Mouse (Mus musculus) cerebellum, postnatal 25 days (tissue): ENCODE results near the gene Aig1.
A peak's percentile ranks its signal among the peaks of the same experiment; 100 is the strongest.
"Not testable (repeated sequence)": the region's sequence is repeated elsewhere in the genome, so short reads cannot be mapped to it uniquely, and the experiment has no call there.

ENCODE experiments used
- DNase-seq, 2 experiments: peaks; one replicate each; pipeline ENCODE4 v3.0.0; 2021; ENCODE audit warnings: mixed read lengths in 2 of 2

The Aig1 gene

GRCm38 (mm10) chr10:13868371-13869321 lies at the start of gene Aig1:
TSS of gene Aig1 (minus strand) at chr10:13868980.
- peak; percentile 89 to 92 for DNase-seq

GRCm38 (mm10) chr10:13916645-13917342 lies 48.0 kb upstream of the Aig1 start:
- peak; percentile 68 to 76 for DNase-seq

- DNase-seq: no peak
Measured at GRCm38 (mm10) chr10:13915211-13915610, 46.4 kb upstream of the Aig1 start.

GRCm38 (mm10) chr10:13913689-13914088 lies 44.9 kb upstream of the Aig1 start:
- DNase-seq: no peak

- peak; percentile 71 to 72 for DNase-seq
Measured at GRCm38 (mm10) chr10:13906261-13906741, 37.5 kb upstream of the Aig1 start.

- peak; percentile 35 to 53 for DNase-seq
Measured at GRCm38 (mm10) chr10:13905618-13906017, 36.8 kb upstream of the Aig1 start.

- not testable (repeated sequence) for DNase-seq
Measured at GRCm38 (mm10) chr10:13892762-13893161, 24.0 kb upstream of the Aig1 start.

- DNase-seq: no peak
Measured at GRCm38 (mm10) chr10:13882975-13883875, 14.4 kb upstream of the Aig1 start.

- no peak for DNase-seq
Measured at GRCm38 (mm10) chr10:13882490-13882889, 13.7 kb upstream of the Aig1 start.

GRCm38 (mm10) chr10:13878696-13879095 lies 9.9 kb upstream of the Aig1 start:
- DNase-seq: peak in 1 of 2 experiments; percentile 32

- DNase-seq: no peak
Measured at GRCm38 (mm10) chr10:13875038-13875420, 6.2 kb upstream of the Aig1 start.

- DNase-seq: no peak
Measured at GRCm38 (mm10) chr10:13874301-13875037, 5.7 kb upstream of the Aig1 start.

GRCm38 (mm10) chr10:13870531-13870930 lies 1.8 kb upstream of the Aig1 start:
- no peak for DNase-seq

GRCm38 (mm10) chr10:13869322-13870035 lies 699 bp upstream of the Aig1 start:
- peak; percentile 23 to 34 for DNase-seq

GRCm38 (mm10) chr10:13866391-13866790 lies 2.4 kb downstream of the Aig1 start:
- peak; percentile 56 to 76 for DNase-seq

GRCm38 (mm10) chr10:13861115-13861909 lies 7.5 kb downstream of the Aig1 start:
- peak; percentile 33 to 34 for DNase-seq

GRCm38 (mm10) chr10:13856438-13856837 lies 12.3 kb downstream of the Aig1 start:
- DNase-seq: no peak

- DNase-seq: no peak
Measured at GRCm38 (mm10) chr10:13855969-13856368, 12.8 kb downstream of the Aig1 start.

GRCm38 (mm10) chr10:13855111-13855510 lies 13.7 kb downstream of the Aig1 start:
- DNase-seq: no peak

GRCm38 (mm10) chr10:13850071-13850470 lies 18.7 kb downstream of the Aig1 start:
- no peak for DNase-seq
